Mouse (Mus musculus): ENCODE data around the gene Ppef1.
"Not testable (repeated sequence)": the region's sequence is repeated elsewhere in the genome, so short reads cannot be mapped to it uniquely, and the experiment has no call there.

Ppef1 gene

GRCm38 (mm10) chrX:160735650-160736049 is at the start of gene Ppef1:
Ppef1 (minus strand) TSS chrX:160735765.
- no peak for DNase-seq (ENCODE audit: low spot score in 2 of 2)

GRCm38 (mm10) chrX:160782276-160782675 is 46.7 kb upstream of the Ppef1 start:
- DNase-seq (ENCODE audit: low spot score in 2 of 2) = no peak

GRCm38 (mm10) chrX:160773033-160773432 is 37.5 kb upstream of the Ppef1 start:
- no peak for DNase-seq (ENCODE audit: low spot score in 2 of 2)

GRCm38 (mm10) chrX:160769622-160770021 is 34.1 kb upstream of the Ppef1 start:
- not testable (repeated sequence) for DNase-seq (ENCODE audit: low spot score in 2 of 2)

GRCm38 (mm10) chrX:160767713-160768112 is 32.1 kb upstream of the Ppef1 start, which contains the start of gene Rs1:
Rs1 (plus strand) TSS chrX:160768013.
- DNase-seq (ENCODE audit: low spot score in 2 of 2) = no peak

- no peak for DNase-seq (ENCODE audit: low spot score in 2 of 2)
Measured at GRCm38 (mm10) chrX:160766233-160766616, 30.7 kb upstream of the Ppef1 start.

- DNase-seq (ENCODE audit: low spot score in 2 of 2) = peak; percentile 91 to 97
Measured at GRCm38 (mm10) chrX:160765389-160766232, 30.0 kb upstream of the Ppef1 start.

- DNase-seq (ENCODE audit: low spot score in 2 of 2) = no peak
Measured at GRCm38 (mm10) chrX:160750808-160751207, 15.2 kb upstream of the Ppef1 start.

- DNase-seq (ENCODE audit: low spot score in 2 of 2) = no peak
Measured at GRCm38 (mm10) chrX:160748653-160749052, 13.1 kb upstream of the Ppef1 start.

- DNase-seq (ENCODE audit: low spot score in 2 of 2) = no peak
Measured at GRCm38 (mm10) chrX:160745399-160745798, 9.8 kb upstream of the Ppef1 start.

GRCm38 (mm10) chrX:160699171-160699570 is 36.4 kb downstream of the Ppef1 start:
- DNase-seq (ENCODE audit: low spot score in 2 of 2) = no peak

- DNase-seq (ENCODE audit: low spot score in 2 of 2) = no peak
Measured at GRCm38 (mm10) chrX:160691559-160691958, 44.0 kb downstream of the Ppef1 start.

- no peak for DNase-seq (ENCODE audit: low spot score in 2 of 2)
Measured at GRCm38 (mm10) chrX:160690094-160690493, 45.5 kb downstream of the Ppef1 start.

GRCm38 (mm10) chrX:160669992-160670391 is 65.6 kb downstream of the Ppef1 start:
- DNase-seq (ENCODE audit: low spot score in 2 of 2) = no peak

GRCm38 (mm10) chrX:160610882-160611644 is 124.5 kb downstream of the Ppef1 start:
- DNase-seq (ENCODE audit: low spot score in 2 of 2) = no peak

- no peak for DNase-seq (ENCODE audit: low spot score in 2 of 2)
Measured at GRCm38 (mm10) chrX:160610482-160610881, 125.1 kb downstream of the Ppef1 start.

- peak in 1 of 2 experiments; percentile 30 for DNase-seq (ENCODE audit: low spot score in 2 of 2)
Measured at GRCm38 (mm10) chrX:160609849-160610248, 125.7 kb downstream of the Ppef1 start.

GRCm38 (mm10) chrX:160603981-160604541 is 131.5 kb downstream of the Ppef1 start:
- no peak for DNase-seq (ENCODE audit: low spot score in 2 of 2)

- DNase-seq (ENCODE audit: low spot score in 2 of 2) = no peak
Measured at GRCm38 (mm10) chrX:160603316-160603715, 132.2 kb downstream of the Ppef1 start.

- no peak for DNase-seq (ENCODE audit: low spot score in 2 of 2)
Measured at GRCm38 (mm10) chrX:160602770-160603169, 132.8 kb downstream of the Ppef1 start.

- no peak for DNase-seq (ENCODE audit: low spot score in 2 of 2)
Measured at GRCm38 (mm10) chrX:160601053-160601452, 134.5 kb downstream of the Ppef1 start.

Measured in spleen, postnatal 4 days (tissue).